Mouse (Mus musculus) heart, embryonic 16.5 days (tissue): ENCODE data around the gene Nfkbie. TPM values are rescaled to one million over a fixed set of nuclear protein-coding genes. Genes with fewer than 3 reads are reported as not detected.

Source experiments
- ATAC-seq: fragments of 200-750 bp; cut with Nextera tagmentation; replicated peaks from 2 replicates; pipeline ENCODE4 v1.8.0; 2017; ENCODE audit warnings: moderate number of reproducible peaks; ENCODE audit not compliant: insufficient read depth, low FRiP score; ENCODE audit errors: extremely low read depth
- H3K27ac ChIP-seq: fragments of 300-500 bp; sonication (generic); 2 replicates; pipeline ENCODE4 v1.5.1; 2014; ENCODE audit warnings: mild to moderate bottlenecking, low read length, control low read depth, moderate library complexity
- H3K27me3 ChIP-seq: fragments of 300-500 bp; sonication (generic); 2 replicates; pipeline ENCODE4 v1.6.1; 2014; ENCODE audit warnings: low read length, mixed read lengths; ENCODE audit not compliant: control insufficient read depth, insufficient read depth
- H3K36me3 ChIP-seq: fragments of 300-500 bp; sonication (generic); 2 replicates; pipeline ENCODE4 v1.6.1; 2014; ENCODE audit not compliant: control insufficient read depth, insufficient read depth
- H3K4me1 ChIP-seq: fragments of 300-500 bp; sonication (generic); 2 replicates; pipeline ENCODE4 v1.6.1; 2014; ENCODE audit warnings: low read length, mixed read lengths; ENCODE audit not compliant: control insufficient read depth, insufficient read depth
- H3K4me2 ChIP-seq: fragments of 300-500 bp; sonication (generic); 2 replicates; pipeline ENCODE4 v1.6.1; 2014; ENCODE audit warnings: low read depth, mild to moderate bottlenecking, control low read depth, low read length
- H3K4me3 ChIP-seq: fragments of 300-500 bp; sonication (generic); 2 replicates; pipeline ENCODE4 v1.5.1; 2014; ENCODE audit warnings: mild to moderate bottlenecking, control low read depth, low read length
- H3K9ac ChIP-seq: fragments of 300-500 bp; sonication (generic); 2 replicates; pipeline ENCODE4 v1.6.1; 2014; ENCODE audit warnings: low read length, control low read depth
- H3K9me3 ChIP-seq: fragments of 300-500 bp; sonication (generic); replicated peaks from 2 replicates; pipeline ENCODE4 v1.6.1; 2016; ENCODE audit warnings: low read length; ENCODE audit not compliant: control insufficient read depth
- WGBS: fragments of 180-500 bp; shearing (Covaris S2); extraction: QIAGEN DNeasy Blood & Tissue Kit; methylation state at CpG from one replicate; pipeline ENCODE4 v1.1.7; 2014; 5-methylcytosine and 5-hydroxymethylcytosine counted together
- polyA plus RNA-seq: library from polyadenylated mRNA; unstranded; fragments of >200 nt; fragmentation: Nextera tagmentation; extraction: Ambion mirVana; gene quantifications from 2 replicates; pipeline ENCODE4 v1.2.1, GENCODE M21; 2015

The Nfkbie gene
- polyA plus RNA-seq, 1 experiment from 2014 or later: 10.9 TPM

- WGBS: 48% methylated on average over 4 of the region's 4 CpGs
Measured at GRCm38 (mm10) chr17:45538394-45538793, 17.1 kb upstream of the Nfkbie start.

GRCm38 (mm10) chr17:45539664-45540063, 15.8 kb upstream of the Nfkbie start:
- Histone ChIP-seq H3K27ac (no peak overlapping the region), H3K4me1 (peaks cover under 1% of the 10 kb centered on the region; the same call in 1 of the 2 replicates), H3K9me3 (no peaks in the 10 kb centered on the region), H3K4me3 (no peak overlapping the region), H3K27me3 (peaks cover 85% of the 10 kb centered on the region), H3K9ac (no peak overlapping the region), H3K36me3 (no peaks in the 10 kb centered on the region), H3K4me2 (no peak overlapping the region)
- no peak for ATAC-seq
- 60% methylated on average over 21 of the region's 21 CpGs for WGBS

More at GRCm38 (mm10) chr17:45538394-45538793, 17.1 kb upstream of the Nfkbie start:
- no peak for ATAC-seq
- Histone ChIP-seq H3K27ac (no peak overlapping the region), H3K9me3 (no peaks in the 10 kb centered on the region), H3K36me3 (no peaks in the 10 kb centered on the region), H3K4me1 (no peaks in the 10 kb centered on the region), H3K4me3 (no peak overlapping the region), H3K9ac (no peak overlapping the region), H3K27me3 (peaks cover 79% of the 10 kb centered on the region), H3K4me2 (no peak overlapping the region)

- ATAC-seq: no peak
- H3K27me3 ChIP-seq: peaks cover 87% of the 10 kb centered on the region
- 26% methylated on average over 6 of the region's 6 CpGs for WGBS
Measured at GRCm38 (mm10) chr17:45542129-45542528, 13.4 kb upstream of the Nfkbie start.

GRCm38 (mm10) chr17:45542705-45543104, 12.8 kb upstream of the Nfkbie start:
- Histone ChIP-seq H3K27ac (no peak overlapping the region), H3K27me3 (peaks cover 90% of the 10 kb centered on the region), H3K9me3 (no peaks in the 10 kb centered on the region), H3K4me3 (no peak overlapping the region), H3K4me1 (peaks cover 9% of the 10 kb centered on the region), H3K36me3 (no peaks in the 10 kb centered on the region), H3K4me2 (no peak overlapping the region), H3K9ac (no peak overlapping the region)
- no peak for ATAC-seq
- 67% methylated on average over 2 of the region's 2 CpGs for WGBS

More at GRCm38 (mm10) chr17:45542129-45542528, 13.4 kb upstream of the Nfkbie start:
- Histone ChIP-seq H3K4me3 (no peak overlapping the region), H3K9ac (no peak overlapping the region), H3K9me3 (no peaks in the 10 kb centered on the region), H3K36me3 (no peaks in the 10 kb centered on the region), H3K27ac (no peak overlapping the region), H3K4me1 (peaks cover 9% of the 10 kb centered on the region), H3K4me2 (no peak overlapping the region)

GRCm38 (mm10) chr17:45543115-45543514, 12.4 kb upstream of the Nfkbie start:
- no peaks in the 10 kb centered on the region for H3K36me3 ChIP-seq
- H3K4me2 ChIP-seq: no peak overlapping the region
- H3K27me3 ChIP-seq: peaks cover 91% of the 10 kb centered on the region
- H3K27ac ChIP-seq: no peak overlapping the region
- no peak overlapping the region for H3K9ac ChIP-seq
- 29% methylated on average over 1 of the region's 1 CpGs for WGBS
- no peak overlapping the region for H3K4me3 ChIP-seq
- H3K4me1 ChIP-seq: peaks cover 9% of the 10 kb centered on the region
- ATAC-seq: no peak
- H3K9me3 ChIP-seq: no peaks in the 10 kb centered on the region

- ATAC-seq: no peak
- Histone ChIP-seq H3K9ac (no peak overlapping the region), H3K4me1 (peaks cover 10% of the 10 kb centered on the region), H3K27ac (no peak overlapping the region), H3K36me3 (no peaks in the 10 kb centered on the region), H3K27me3 (peaks cover 91% of the 10 kb centered on the region), H3K9me3 (no peaks in the 10 kb centered on the region), H3K4me2 (peak overlapping the region; percentile 59), H3K4me3 (peak overlapping the region; percentile 31)
- 10% methylated on average over 24 of the region's 24 CpGs for WGBS
Measured at GRCm38 (mm10) chr17:45544001-45544872, 11.3 kb upstream of the Nfkbie start.

- Histone ChIP-seq H3K9me3 (no peaks in the 10 kb centered on the region), H3K9ac (no peak overlapping the region), H3K4me1 (peaks cover 14% of the 10 kb centered on the region), H3K36me3 (no peaks in the 10 kb centered on the region), H3K27me3 (peaks cover 85% of the 10 kb centered on the region), H3K27ac (no peak overlapping the region), H3K4me2 (peak overlapping the region; percentile 59), H3K4me3 (peak overlapping the region; percentile 31)
- 5% methylated on average over 46 of the region's 46 CpGs for WGBS
- no peak for ATAC-seq
Measured at GRCm38 (mm10) chr17:45544873-45545277, 10.6 kb upstream of the Nfkbie start.

GRCm38 (mm10) chr17:45545278-45545961, 10.1 kb upstream of the Nfkbie start:
- H3K9me3 ChIP-seq: no peaks in the 10 kb centered on the region
- H3K27me3 ChIP-seq: peaks cover 83% of the 10 kb centered on the region
- peak overlapping the region; percentile 59 for H3K4me2 ChIP-seq
- no peak for ATAC-seq
- no peak overlapping the region for H3K9ac ChIP-seq
- H3K27ac ChIP-seq: no peak overlapping the region
- 6% methylated on average over 74 of the region's 74 CpGs for WGBS
- peaks cover 20% of the 10 kb centered on the region for H3K4me1 ChIP-seq
- no peaks in the 10 kb centered on the region for H3K36me3 ChIP-seq
- peak overlapping the region; percentile 31 for H3K4me3 ChIP-seq

GRCm38 (mm10) chr17:45546941-45547340, 8.6 kb upstream of the Nfkbie start:
- Histone ChIP-seq H3K9ac (no peak overlapping the region), H3K4me1 (peaks cover 22% of the 10 kb centered on the region), H3K4me2 (no peak overlapping the region), H3K4me3 (no peak overlapping the region), H3K27ac (no peak overlapping the region), H3K36me3 (no peaks in the 10 kb centered on the region), H3K27me3 (peaks cover 74% of the 10 kb centered on the region), H3K9me3 (no peaks in the 10 kb centered on the region)
- no peak for ATAC-seq
- 69% methylated on average over 16 of the region's 16 CpGs for WGBS
